ENCODE assay signal across 18 mouse cellular contexts in the genomic region with DNA sequence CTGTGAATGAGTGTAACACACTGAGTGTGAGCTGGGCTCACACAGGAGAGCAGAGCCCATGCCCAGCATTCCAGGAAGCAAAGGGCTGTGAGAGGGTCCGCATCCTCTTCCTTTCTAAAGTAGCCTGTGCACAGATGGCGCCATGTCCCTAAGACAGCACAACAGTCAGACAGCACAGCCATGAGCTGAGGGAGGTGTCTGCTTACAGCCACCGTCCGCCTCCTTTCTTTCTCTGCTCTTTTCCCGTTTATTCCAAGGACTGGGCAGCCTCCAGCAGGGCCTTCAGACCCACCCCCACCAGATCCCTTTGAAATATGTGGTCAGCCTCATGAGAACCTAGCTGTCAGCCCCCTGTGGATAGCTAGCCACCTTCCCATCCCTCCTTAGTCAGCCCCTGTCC. TPM values are rescaled to one million over a fixed set of nuclear protein-coding genes. Genes with fewer than 3 reads are reported as not detected.
DNase-seq lines count a peak whose midpoint lies in the region; ATAC-seq lines count a peak whose summit lies in the region.
"Had no signal": no experiment of that assay in that cellular context is flagged by ENCODE, and none has a peak within 500 bp of the region (broad histone marks: within the 10 kb centered on the region; RNA-seq: fewer than 3 reads in every experiment).

No protein-coding gene starts in this region.

- ATAC-seq in forebrain, embryonic 16.5 days = no peak
- no peak for ATAC-seq in hindbrain, embryonic 12.5 days (ENCODE audit: low FRiP score)
- ATAC-seq: forebrain, embryonic 13.5 days; forebrain, embryonic 15.5 days had no signal

- no peak overlapping the region for H3K9ac ChIP-seq in forebrain, embryonic 16.5 days (replicated peaks; ENCODE audit: low read depth, low read length)
- H3K9ac ChIP-seq in hindbrain, embryonic 12.5 days = no peak overlapping the region
- H3K9ac ChIP-seq: embryonic facial prominence, embryonic 13.5 days; embryonic facial prominence, embryonic 15.5 days; forebrain, embryonic 13.5 days; forebrain, embryonic 15.5 days had no signal

- peak overlapping the region; percentile 20; the same call in 1 of the 2 replicates for H3K27ac ChIP-seq in forebrain, embryonic 10.5 days
- H3K27ac ChIP-seq in forebrain, embryonic 16.5 days (ENCODE audit: low read length) = no peak overlapping the region
- 0 out of 2 replicates have a peak overlapping the region, but pooled peaks have one; percentile 12 for H3K27ac ChIP-seq in hindbrain, embryonic 10.5 days
- H3K27ac ChIP-seq in hindbrain, embryonic 12.5 days = no peak overlapping the region
- H3K27ac ChIP-seq: embryonic facial prominence, embryonic 13.5 days; embryonic facial prominence, embryonic 15.5 days; forebrain, embryonic 13.5 days; forebrain, embryonic 15.5 days had no signal

- H3K36me3 ChIP-seq in forebrain, embryonic 10.5 days (replicated peaks) = peaks cover 60% of the 10 kb centered on the region
- H3K36me3 ChIP-seq in forebrain, embryonic 16.5 days (ENCODE audit: control insufficient read depth, insufficient read depth) = 0 out of 2 replicates have a peak, but pooled peaks cover 2% of the 10 kb centered on the region
- peaks cover 62% of the 10 kb centered on the region for H3K36me3 ChIP-seq in hindbrain, embryonic 10.5 days
- H3K36me3 ChIP-seq in hindbrain, embryonic 12.5 days = peaks cover 36% of the 10 kb centered on the region

- H3K4me2 ChIP-seq in forebrain, embryonic 16.5 days (ENCODE audit: low read length) = no peak overlapping the region
- no peak overlapping the region for H3K4me2 ChIP-seq in hindbrain, embryonic 12.5 days (replicated peaks)
- H3K4me2 ChIP-seq: embryonic facial prominence, embryonic 13.5 days; embryonic facial prominence, embryonic 15.5 days; forebrain, embryonic 13.5 days; forebrain, embryonic 15.5 days had no signal

- no peak overlapping the region for H3K4me3 ChIP-seq in forebrain, embryonic 10.5 days
- no peak overlapping the region for H3K4me3 ChIP-seq in forebrain, embryonic 16.5 days (replicated peaks; ENCODE audit: low read length)
- H3K4me3 ChIP-seq in hindbrain, embryonic 10.5 days = no peak overlapping the region
- H3K4me3 ChIP-seq in hindbrain, embryonic 12.5 days = no peak overlapping the region
- H3K4me3 ChIP-seq: embryonic facial prominence, embryonic 13.5 days; embryonic facial prominence, embryonic 15.5 days; erythroblast, embryonic 14.5 days; forebrain, embryonic 13.5 days; forebrain, embryonic 15.5 days had no signal

- no peaks in the 10 kb centered on the region for H3K9me3 ChIP-seq in forebrain, embryonic 10.5 days
- no peaks in the 10 kb centered on the region for H3K9me3 ChIP-seq in forebrain, embryonic 16.5 days (ENCODE audit: control insufficient read depth, low read length)
- no peaks in the 10 kb centered on the region for H3K9me3 ChIP-seq in hindbrain, embryonic 10.5 days
- H3K9me3 ChIP-seq in hindbrain, embryonic 12.5 days (replicated peaks) = no peaks in the 10 kb centered on the region
- H3K9me3 ChIP-seq: embryonic facial prominence, embryonic 13.5 days; embryonic facial prominence, embryonic 15.5 days; forebrain, embryonic 13.5 days; forebrain, embryonic 15.5 days had no signal

- 50% methylated on average over 5 of the region's 5 CpGs for WGBS in forebrain, embryonic 10.5 days
- 57% methylated on average over 5 of the region's 5 CpGs for WGBS in forebrain, embryonic 16.5 days
- WGBS in hindbrain, embryonic 10.5 days = 61% methylated on average over 5 of the region's 5 CpGs
- 72% methylated on average over 5 of the region's 5 CpGs for WGBS in hindbrain, embryonic 12.5 days

- no peak for DNase-seq in forebrain, embryonic 10.5 days (ENCODE audit: extremely low spot score, low spot score)
- no peak for DNase-seq in hindbrain, embryonic 10.5 days (ENCODE audit: low spot score)
- DNase-seq: adrenal gland, adult 2 months; adrenal gland, postnatal 10 days; adrenal gland, postnatal 25 days; cerebellum, adult 11 months; cerebellum, adult 2 months; cerebellum, adult 9-10 months; cerebellum, postnatal 36 days; embryo, embryonic 11 days had no signal

- H3K27me3 ChIP-seq in forebrain, embryonic 10.5 days (ENCODE audit: poor library complexity, severe bottlenecking) = peaks cover 28% of the 10 kb centered on the region
- peaks cover 7% of the 10 kb centered on the region for H3K27me3 ChIP-seq in forebrain, embryonic 16.5 days (replicated peaks; ENCODE audit: control insufficient read depth, insufficient read depth, low read length)
- H3K27me3 ChIP-seq in hindbrain, embryonic 10.5 days (ENCODE audit: insufficient read depth, poor library complexity, severe bottlenecking) = peaks cover 17% of the 10 kb centered on the region
- peaks cover 13% of the 10 kb centered on the region for H3K27me3 ChIP-seq in hindbrain, embryonic 12.5 days

- H3K4me1 ChIP-seq in forebrain, embryonic 10.5 days = peaks cover 35% of the 10 kb centered on the region
- H3K4me1 ChIP-seq in forebrain, embryonic 16.5 days (replicated peaks; ENCODE audit: control insufficient read depth, insufficient read depth, low read length) = no peaks in the 10 kb centered on the region
- peaks cover 29% of the 10 kb centered on the region for H3K4me1 ChIP-seq in hindbrain, embryonic 10.5 days (replicated peaks)
- H3K4me1 ChIP-seq in hindbrain, embryonic 12.5 days = no peaks in the 10 kb centered on the region
- H3K4me1 ChIP-seq: embryonic facial prominence, embryonic 13.5 days; embryonic facial prominence, embryonic 15.5 days; forebrain, embryonic 13.5 days; forebrain, embryonic 15.5 days had no signal

RNA-seq across cellular contexts. Expression of a gene that starts 5.7 kb away (rescaled TPM):
- 0.21 and 0.45 TPM in 2 replicates for polyA plus RNA-seq in forebrain, embryonic 10.5 days (2016; fragmentation: Nextera tagmentation; extraction: Ambion mirVana)
- polyA plus RNA-seq in forebrain, embryonic 16.5 days (2015; fragmentation: Nextera tagmentation; extraction: Ambion mirVana) = 6.8 and 8.2 TPM in 2 replicates
- polyA plus RNA-seq in hindbrain, embryonic 10.5 days (2016; fragmentation: Nextera tagmentation; extraction: Ambion mirVana) = 0.10 and 0.30 TPM in 2 replicates
- 0.69 and 1.0 TPM in 2 replicates for polyA plus RNA-seq in hindbrain, embryonic 12.5 days (2016; fragmentation: Nextera tagmentation; extraction: Ambion mirVana)
- polyA plus RNA-seq: forebrain, embryonic 11.5 days had no signal

Comparison
In these comparisons a context has a peak if more than half of its experiments do, and no peak if none do; other contexts are left out.
1. H3K27ac ChIP-seq: peak in forebrain, embryonic 10.5 days (single experiment) and hindbrain, embryonic 10.5 days (single experiment); none in forebrain, embryonic 16.5 days (single experiment) and hindbrain, embryonic 12.5 days (single experiment).